Comparison of ENCODE assay signal across 7 mouse cellular contexts in the genomic region with DNA sequence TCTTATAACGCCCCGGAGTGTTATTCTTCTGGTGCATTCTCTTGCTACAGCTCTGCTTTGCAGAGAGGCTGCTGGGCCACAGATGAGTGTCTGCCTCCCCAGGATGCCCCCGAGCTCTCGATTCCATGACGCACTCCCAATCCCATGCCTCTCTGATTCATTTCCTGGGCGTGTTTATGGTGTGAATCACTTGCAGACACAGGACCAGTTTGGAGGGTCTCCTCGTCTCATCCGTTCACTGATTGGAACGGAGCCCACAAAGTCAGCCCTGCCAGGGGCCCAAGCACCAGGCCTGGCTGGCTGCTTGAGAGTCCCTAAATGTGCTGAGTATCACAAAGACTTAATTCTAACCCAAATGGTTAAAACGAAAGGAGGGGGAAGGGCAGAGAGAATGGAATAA.
DNase-seq lines count a peak whose midpoint lies in the region; ATAC-seq lines count a peak whose summit lies in the region.

No protein-coding gene starts in this region.

- peak; percentile 61; the same call in 1 of the 2 replicates for ATAC-seq in hindbrain, embryonic 14.5 days (ENCODE audit: low FRiP score)
- ATAC-seq in monocyte, adult 5-6 weeks (replicated peaks; ENCODE audit: insufficient number of reproducible peaks, low FRiP score, low TSS enrichment, poor library complexity, severe bottlenecking), result no peak

- H3K4me2 ChIP-seq in hindbrain, embryonic 14.5 days (replicated peaks), result no peak overlapping the region

- H3K27ac ChIP-seq in forebrain, embryonic 10.5 days, result peak overlapping the region; percentile 82
- H3K27ac ChIP-seq in hindbrain, embryonic 14.5 days, result peak overlapping the region; percentile 59; the same call in 1 of the 2 replicates

- H3K36me3 ChIP-seq in forebrain, embryonic 10.5 days (replicated peaks), result no peaks in the 10 kb centered on the region
- H3K36me3 ChIP-seq in hindbrain, embryonic 14.5 days (replicated peaks; ENCODE audit: control insufficient read depth, insufficient read depth), result no peaks in the 10 kb centered on the region

- DNase-seq in lung, postnatal 10 days, result peak; percentile 55
- no peak for DNase-seq in lung, postnatal 14 days
- DNase-seq in forebrain, embryonic 10.5 days (ENCODE audit: extremely low spot score, low spot score), result no peak
- DNase-seq in hindbrain, embryonic 14.5 days (ENCODE audit: low spot score), result no peak
- DNase-seq in left cerebral cortex, adult 18-20 months (ENCODE audit: low spot score in 2 of 2), result no peak
- DNase-seq in adipocyte (ENCODE audit: low spot score), result no peak

- WGBS in forebrain, embryonic 10.5 days, result 32% methylated on average over 10 of the region's 10 CpGs
- 23% methylated on average over 10 of the region's 10 CpGs for WGBS in hindbrain, embryonic 14.5 days

- no peak overlapping the region for H3K4me3 ChIP-seq in forebrain, embryonic 10.5 days
- no peak overlapping the region for H3K4me3 ChIP-seq in hindbrain, embryonic 14.5 days (replicated peaks; ENCODE audit: low read length)

- H3K9ac ChIP-seq in hindbrain, embryonic 14.5 days, result no peak overlapping the region

- H3K9me3 ChIP-seq in forebrain, embryonic 10.5 days, result no peaks in the 10 kb centered on the region
- no peaks in the 10 kb centered on the region for H3K9me3 ChIP-seq in hindbrain, embryonic 14.5 days (ENCODE audit: control insufficient read depth, low read length)

- H3K27me3 ChIP-seq in forebrain, embryonic 10.5 days (ENCODE audit: poor library complexity, severe bottlenecking), result no peaks in the 10 kb centered on the region
- no peaks in the 10 kb centered on the region for H3K27me3 ChIP-seq in hindbrain, embryonic 14.5 days (ENCODE audit: control insufficient read depth, insufficient read depth, low read length)

- H3K4me1 ChIP-seq in forebrain, embryonic 10.5 days, result peaks cover 46% of the 10 kb centered on the region
- peaks cover 30% of the 10 kb centered on the region for H3K4me1 ChIP-seq in hindbrain, embryonic 14.5 days (replicated peaks; ENCODE audit: control insufficient read depth, insufficient read depth, low read length)
